Mouse (Mus musculus) megakaryocyte, embryonic 14.5 days (primary cell): ENCODE measurements around the gene Grtp1. TPM values are rescaled to one million over a fixed set of nuclear protein-coding genes. Genes with fewer than 3 reads are reported as not detected.

ENCODE experiments used
- H3K27me3 ChIP-seq: replicated peaks from 2 replicates; pipeline ENCODE3; 2012; ENCODE audit warnings: inconsistent platforms
- H3K36me3 ChIP-seq: replicated peaks from 2 replicates; pipeline ENCODE3; 2012; ENCODE audit warnings: low read length, inconsistent platforms, mixed read lengths
- H3K4me1 ChIP-seq: 2 replicates; pipeline ENCODE4 v1.6.1; 2012; ENCODE audit warnings: inconsistent platforms
- H3K4me3 ChIP-seq: replicated peaks from 2 replicates; pipeline ENCODE3; 2012; ENCODE audit warnings: moderate library complexity, mild to moderate bottlenecking, inconsistent platforms
- H3K9me3 ChIP-seq: 2 replicates; pipeline ENCODE4 v1.6.1; 2012; ENCODE audit warnings: inconsistent platforms
- FLI1 ChIP-seq: IDR thresholded peaks from 2 replicates; pipeline ENCODE4 v1.6.1; 2012; ENCODE audit warnings: low read length, inconsistent platforms, mixed read lengths
- GATA1 ChIP-seq: IDR thresholded peaks from 3 replicates; pipeline ENCODE4 v1.6.1; 2012; ENCODE audit warnings: mixed read lengths, low read length, inconsistent platforms, borderline replicate concordance
- polyA plus RNA-seq: library from polyadenylated mRNA; stranded (reverse); fragments of >175 nt; gene quantifications from 2 replicates; pipeline ENCODE4 v1.2.3, GENCODE M21; 2012; ENCODE audit warnings: low replicate concordance; ENCODE audit not compliant: insufficient read depth

Grtp1 gene
- polyA plus RNA-seq, 1 experiment = 26.7 TPM

- H3K4me1 ChIP-seq = peaks cover 90% of the 10 kb centered on the region
- H3K36me3 ChIP-seq = peaks cover 22% of the 10 kb centered on the region
- H3K9me3 ChIP-seq = no peaks in the 10 kb centered on the region
- TF ChIP-seq FLI1 (no peak), GATA1 (no peak)
- H3K4me3 ChIP-seq = peak overlapping the region; percentile 98
- H3K27me3 ChIP-seq = no peaks in the 10 kb centered on the region
Measured at GRCm38 (mm10) chr8:13160691-13161090, 39.7 kb downstream of the Grtp1 start.

GRCm38 (mm10) chr8:13159377-13159881, 41.0 kb downstream of the Grtp1 start:
- H3K27me3 ChIP-seq = no peaks in the 10 kb centered on the region
- peaks cover 15% of the 10 kb centered on the region for H3K36me3 ChIP-seq
- no peak for TF ChIP-seq FLI1
- TF ChIP-seq GATA1 = no peak
- peak overlapping the region; percentile 98 for H3K4me3 ChIP-seq
- no peaks in the 10 kb centered on the region for H3K9me3 ChIP-seq
- peaks cover 88% of the 10 kb centered on the region for H3K4me1 ChIP-seq

GRCm38 (mm10) chr8:13158718-13159376, 41.6 kb downstream of the Grtp1 start, which contains the start of gene Lamp1:
TSS of gene Lamp1 (plus strand) at chr8:13159161.
- no peak for TF ChIP-seq GATA1
- TF ChIP-seq FLI1 = no peak
- H3K4me3 ChIP-seq = peak within 1 kb of the TSS; percentile 98
- peaks cover 82% of the 10 kb centered on the region for H3K4me1 ChIP-seq
- no peaks in the 10 kb centered on the region for H3K9me3 ChIP-seq
- no peaks in the 10 kb centered on the region for H3K27me3 ChIP-seq
- peaks cover 17% of the 10 kb centered on the region for H3K36me3 ChIP-seq

DNA sequence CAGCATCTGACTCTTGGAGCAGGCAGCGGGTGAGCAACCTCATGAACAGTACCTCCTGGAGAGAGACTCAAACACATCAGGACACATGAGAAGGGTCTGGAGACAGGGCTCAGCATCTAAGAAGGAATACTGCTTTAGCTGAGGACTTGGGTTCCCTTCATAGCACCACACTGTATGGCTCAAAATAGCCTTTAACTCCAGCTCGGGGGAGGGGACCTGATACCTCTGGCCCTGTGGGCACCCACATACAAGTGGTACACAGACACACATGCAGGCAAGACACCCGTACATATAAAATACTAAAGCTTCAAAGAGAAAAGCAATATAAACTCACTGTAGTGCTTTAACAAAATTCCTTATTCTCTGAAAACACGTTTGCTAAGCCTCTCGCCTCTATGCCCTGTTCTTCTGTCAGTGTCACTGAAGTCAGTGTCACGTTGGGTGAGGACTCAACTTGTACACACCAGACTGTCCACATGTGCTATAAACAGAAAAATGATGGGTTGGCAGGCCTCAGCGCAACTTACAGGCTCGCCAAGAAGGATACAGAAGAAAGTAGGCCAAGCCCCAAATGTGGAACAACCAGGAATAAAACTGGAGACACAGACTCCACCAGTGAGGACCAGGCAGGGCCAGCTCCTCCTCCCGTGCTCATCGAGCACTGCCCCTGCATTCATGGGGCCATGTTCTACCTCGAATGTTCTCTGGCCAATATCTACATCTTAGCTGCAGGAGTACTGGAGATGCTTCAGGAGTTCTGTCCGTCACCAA, 43.9 kb downstream of the Grtp1 start:
- TF ChIP-seq FLI1 (no peak), GATA1 (no peak)
- Histone ChIP-seq H3K9me3 (no peaks in the 10 kb centered on the region), H3K4me1 (peaks cover 71% of the 10 kb centered on the region), H3K36me3 (peaks cover 25% of the 10 kb centered on the region), H3K27me3 (no peaks in the 10 kb centered on the region), H3K4me3 (no peak overlapping the region)

DNA sequence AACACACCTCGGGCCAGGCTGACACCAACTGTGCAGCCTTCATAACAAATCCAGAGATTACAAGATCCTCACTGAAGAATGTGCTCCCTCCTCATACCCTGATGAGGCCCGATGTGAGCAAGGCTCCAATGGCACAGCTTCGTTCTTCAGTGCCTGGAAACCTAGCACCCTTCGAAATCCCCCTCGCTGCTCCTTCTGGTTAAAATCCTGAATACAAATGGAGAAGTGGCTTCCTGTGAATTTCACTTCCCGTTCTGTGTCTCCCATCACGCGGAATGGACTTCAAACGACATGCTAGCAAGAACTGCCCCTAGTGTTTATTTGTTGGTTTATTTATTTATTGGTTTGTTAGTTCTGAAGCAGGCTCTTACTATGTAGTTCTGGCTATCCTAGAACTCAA, 45.1 kb downstream of the Grtp1 start:
- H3K9me3 ChIP-seq = no peaks in the 10 kb centered on the region
- H3K27me3 ChIP-seq = no peaks in the 10 kb centered on the region
- H3K4me1 ChIP-seq = peaks cover 68% of the 10 kb centered on the region
- peaks cover 30% of the 10 kb centered on the region for H3K36me3 ChIP-seq
- H3K4me3 ChIP-seq = peak overlapping the region; percentile 54
- TF ChIP-seq GATA1 = no peak
- no peak for TF ChIP-seq FLI1

GRCm38 (mm10) chr8:13154099-13154498, 46.3 kb downstream of the Grtp1 start:
- Histone ChIP-seq H3K36me3 (peaks cover 41% of the 10 kb centered on the region), H3K4me3 (no peak overlapping the region), H3K9me3 (no peaks in the 10 kb centered on the region), H3K27me3 (no peaks in the 10 kb centered on the region), H3K4me1 (peaks cover 60% of the 10 kb centered on the region)
- no peak for TF ChIP-seq FLI1
- no peak for TF ChIP-seq GATA1

DNA sequence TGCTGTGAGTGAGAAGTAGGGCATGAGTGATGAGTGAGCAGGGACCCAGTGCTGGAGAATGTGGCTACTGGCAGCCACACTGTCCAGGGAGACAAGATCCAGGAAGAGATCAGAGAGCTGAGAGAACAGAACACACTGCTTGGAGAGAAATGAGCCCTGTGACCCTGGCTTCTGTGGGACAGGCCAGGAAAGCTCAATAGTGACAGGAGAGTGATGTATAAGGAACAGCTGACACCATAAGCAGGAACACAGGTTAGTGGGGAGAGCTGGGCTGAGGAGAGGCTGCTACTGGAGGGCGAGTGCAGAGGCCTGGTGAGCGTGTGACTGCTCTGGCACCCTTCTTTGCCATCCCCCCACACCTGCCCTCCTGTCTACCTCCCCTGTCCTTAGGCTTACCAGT, 49.5 kb downstream of the Grtp1 start:
- Histone ChIP-seq H3K27me3 (no peaks in the 10 kb centered on the region), H3K9me3 (no peaks in the 10 kb centered on the region), H3K4me3 (peak overlapping the region; percentile 40), H3K36me3 (peaks cover 68% of the 10 kb centered on the region), H3K4me1 (peaks cover 31% of the 10 kb centered on the region)
- TF ChIP-seq FLI1 (no peak), GATA1 (no peak)

DNA sequence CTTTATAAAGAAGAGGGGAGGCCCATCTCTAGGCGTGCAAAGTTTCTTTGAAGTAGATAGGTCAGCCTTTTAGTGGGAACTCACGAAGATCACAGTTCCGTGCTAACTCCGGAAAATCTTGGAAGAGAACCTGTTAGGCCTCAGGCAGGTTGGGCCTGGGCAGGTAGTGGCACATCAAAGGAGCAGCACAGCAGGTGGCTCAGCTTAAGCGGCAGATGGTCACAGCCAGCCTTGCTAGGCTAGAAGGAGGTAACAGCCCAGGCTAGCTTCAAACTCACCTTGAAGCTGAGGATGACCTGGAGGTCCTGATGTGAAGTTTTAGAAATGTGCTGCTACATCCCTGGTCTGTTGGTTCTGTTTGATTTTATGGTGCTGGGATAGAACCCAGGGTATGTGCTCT, 50.6 kb downstream of the Grtp1 start:
- TF ChIP-seq FLI1 (no peak), GATA1 (no peak)
- H3K4me3 ChIP-seq = no peak overlapping the region
- H3K36me3 ChIP-seq = peaks cover 78% of the 10 kb centered on the region
- H3K27me3 ChIP-seq = no peaks in the 10 kb centered on the region
- no peaks in the 10 kb centered on the region for H3K9me3 ChIP-seq
- H3K4me1 ChIP-seq = peaks cover 22% of the 10 kb centered on the region

DNA sequence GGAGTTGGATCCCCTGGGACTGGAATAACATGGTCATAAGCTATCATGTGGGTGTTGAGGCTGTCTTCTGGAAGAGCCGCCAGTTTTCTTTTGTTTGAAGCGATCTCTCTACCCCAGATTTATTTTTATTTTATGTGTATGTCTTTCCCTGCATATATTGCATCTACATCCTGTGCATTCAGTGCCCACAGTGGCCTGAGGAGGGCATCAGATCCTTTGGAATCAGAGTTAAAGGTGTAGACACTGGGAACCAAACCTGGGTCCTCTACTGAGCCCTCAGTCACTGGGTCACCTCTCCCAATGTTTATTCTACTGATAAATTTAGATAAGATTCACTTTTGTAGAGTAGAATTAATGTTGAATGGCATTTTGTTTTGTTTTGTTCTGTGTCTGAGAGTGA, 51.1 kb downstream of the Grtp1 start:
- Histone ChIP-seq H3K9me3 (no peaks in the 10 kb centered on the region), H3K4me1 (peaks cover 20% of the 10 kb centered on the region), H3K27me3 (no peaks in the 10 kb centered on the region), H3K36me3 (peaks cover 79% of the 10 kb centered on the region), H3K4me3 (no peak overlapping the region)
- TF ChIP-seq FLI1 (no peak), GATA1 (no peak)

DNA sequence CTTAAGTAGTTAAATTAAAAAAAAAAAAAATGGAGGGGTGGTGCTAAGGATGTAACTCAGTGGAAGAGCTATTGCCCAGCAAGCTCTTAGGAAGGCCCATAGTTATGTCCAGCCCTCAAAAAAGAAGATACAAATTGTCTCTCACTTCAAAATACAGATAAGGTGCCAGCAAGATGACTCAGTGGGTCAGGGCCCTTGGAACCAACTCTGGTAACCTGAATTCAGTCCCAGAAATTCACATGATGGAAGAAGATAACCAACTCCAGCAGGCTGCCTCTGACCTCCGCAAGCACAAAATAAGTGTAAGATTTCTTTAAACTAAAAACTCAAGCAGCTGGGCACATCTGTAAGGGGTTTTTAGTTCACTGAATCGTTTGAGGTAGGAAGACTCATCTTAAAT, 51.9 kb downstream of the Grtp1 start:
- Histone ChIP-seq H3K36me3 (peaks cover 78% of the 10 kb centered on the region), H3K4me1 (peaks cover 17% of the 10 kb centered on the region)
- TF ChIP-seq FLI1 (no peak), GATA1 (no peak)

More for the DNA sequence above, 51.9 kb downstream of the Grtp1 start:
- H3K27me3 ChIP-seq = no peaks in the 10 kb centered on the region
- no peaks in the 10 kb centered on the region for H3K9me3 ChIP-seq
- no peak overlapping the region for H3K4me3 ChIP-seq
